Mouse (Mus musculus): Measurements from ENCODE around the gene Schip1.

Schip1 gene

DNA sequence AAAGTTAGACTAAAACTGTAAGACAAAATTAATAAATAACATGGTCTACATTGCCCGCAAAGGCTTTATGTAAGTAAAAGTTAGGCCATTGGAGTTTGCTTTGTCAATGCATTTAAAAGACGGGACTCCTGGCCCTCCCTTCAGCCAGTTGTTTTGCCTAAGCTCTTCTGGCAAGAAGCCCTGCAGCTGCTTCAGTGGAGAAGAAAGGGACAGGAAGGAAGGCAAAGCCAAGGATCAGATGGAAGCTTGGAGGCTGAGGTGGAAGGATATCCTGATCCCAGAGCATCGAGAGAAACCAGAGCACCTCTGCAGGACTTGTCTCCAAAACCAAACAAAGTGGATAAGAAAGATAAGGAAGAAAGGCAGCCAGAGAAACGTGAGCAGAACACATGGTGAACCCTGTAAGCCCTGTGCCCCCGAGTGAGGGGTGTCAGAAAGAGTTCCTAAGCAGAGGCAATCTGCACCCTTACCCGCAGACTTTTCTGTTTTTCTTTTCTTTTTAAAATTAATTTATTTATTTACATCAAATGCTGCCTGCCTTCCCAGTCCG is 442.2 kb downstream of the Schip1 start:
- DNase-seq (ENCODE audit: extremely low spot score) = no peak

GRCm38 (mm10) chr3:68508629-68509028 is 444.0 kb downstream of the Schip1 start:
- no peak for DNase-seq (ENCODE audit: extremely low spot score)

- DNase-seq (ENCODE audit: extremely low spot score) = no peak
Observed at GRCm38 (mm10) chr3:68510872-68511271, 446.3 kb downstream of the Schip1 start.

DNA sequence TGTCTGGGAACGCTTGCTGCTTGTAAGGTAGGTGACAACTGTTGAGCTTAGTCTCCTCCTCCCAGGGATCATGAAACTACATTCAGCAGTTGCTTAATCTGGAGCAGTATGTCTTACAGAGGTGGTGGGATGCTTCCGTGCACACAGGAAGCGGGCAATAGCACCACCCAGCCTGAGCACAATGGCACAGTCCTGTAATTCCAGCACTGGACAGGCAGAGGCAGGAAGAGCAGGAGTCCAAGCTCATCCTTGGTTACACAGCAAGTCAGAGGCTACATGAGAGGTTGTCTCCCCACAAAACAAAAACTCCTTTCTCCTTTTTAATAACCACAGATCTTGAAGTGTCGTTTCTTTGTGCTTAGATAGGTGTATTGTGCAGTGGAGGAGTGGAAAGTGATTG is 447.1 kb downstream of the Schip1 start:
- no peak for DNase-seq (ENCODE audit: extremely low spot score)

- no peak for DNase-seq (ENCODE audit: extremely low spot score)
Observed at GRCm38 (mm10) chr3:68512327-68512726, 447.7 kb downstream of the Schip1 start.

- DNase-seq (ENCODE audit: extremely low spot score) = no peak
Observed at GRCm38 (mm10) chr3:68513340-68514119, 448.9 kb downstream of the Schip1 start.

DNA sequence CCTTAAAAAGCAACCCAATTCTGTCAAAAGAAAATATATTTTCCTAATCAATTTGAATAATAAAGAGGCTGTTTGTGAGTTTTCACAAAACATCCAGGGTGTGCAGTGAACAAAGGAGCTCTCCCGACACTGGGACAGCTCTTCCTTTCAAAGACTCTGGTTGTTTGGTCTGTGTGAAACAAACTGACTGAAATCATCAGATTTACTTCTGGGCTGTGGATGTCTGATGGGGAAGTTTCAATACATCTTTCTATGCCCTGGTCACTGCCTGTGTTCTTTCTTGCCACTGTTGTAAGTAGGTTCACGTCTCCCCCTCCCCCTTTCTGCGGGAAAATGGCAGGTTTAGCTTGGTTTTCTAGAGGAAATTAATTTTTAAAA is 449.5 kb downstream of the Schip1 start:
- DNase-seq (ENCODE audit: extremely low spot score) = no peak

GRCm38 (mm10) chr3:68514717-68515116 is 450.1 kb downstream of the Schip1 start:
- DNase-seq (ENCODE audit: extremely low spot score) = no peak

- DNase-seq (ENCODE audit: extremely low spot score) = no peak
Observed at GRCm38 (mm10) chr3:68516393-68517081, 451.9 kb downstream of the Schip1 start.

DNA sequence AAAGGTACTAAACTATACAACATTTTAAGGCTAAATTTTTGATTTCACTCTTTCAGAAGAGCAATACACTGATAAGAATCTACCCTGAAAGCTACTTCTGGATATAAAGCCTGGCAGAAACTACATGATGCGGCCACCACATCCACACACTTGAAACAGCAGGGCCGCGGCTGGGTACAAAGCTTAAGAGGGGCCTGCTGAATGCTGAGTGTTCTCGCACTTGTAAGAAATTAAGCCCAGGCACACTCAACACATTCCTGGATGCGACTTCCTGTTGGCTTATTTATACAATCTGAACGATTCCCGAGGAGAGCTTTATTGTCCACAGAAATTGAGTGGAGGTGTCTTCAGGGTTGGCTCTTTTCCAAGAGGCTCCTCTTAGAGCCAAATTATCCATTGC is 452.6 kb downstream of the Schip1 start:
- no peak for DNase-seq (ENCODE audit: extremely low spot score)

DNA sequence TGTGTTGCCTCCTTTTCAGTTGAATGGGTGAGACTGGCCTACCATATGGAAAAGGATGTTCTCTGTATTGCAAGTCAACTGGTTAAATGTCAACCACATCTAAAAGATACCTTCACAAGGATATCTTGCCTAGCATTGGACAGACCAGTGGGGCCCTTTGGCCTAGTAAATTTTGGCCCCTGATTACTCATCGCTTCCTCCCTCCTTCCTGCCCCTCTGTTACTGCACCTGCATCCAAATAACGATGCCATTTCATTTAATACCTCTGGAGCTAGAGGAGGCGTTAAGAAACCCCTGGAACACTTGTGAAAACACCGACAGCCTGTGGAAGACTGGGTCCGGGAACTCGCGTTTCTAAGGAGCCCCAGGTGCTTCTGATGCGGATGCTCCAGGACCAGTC is 453.4 kb downstream of the Schip1 start:
- DNase-seq (ENCODE audit: extremely low spot score) = no peak

DNA sequence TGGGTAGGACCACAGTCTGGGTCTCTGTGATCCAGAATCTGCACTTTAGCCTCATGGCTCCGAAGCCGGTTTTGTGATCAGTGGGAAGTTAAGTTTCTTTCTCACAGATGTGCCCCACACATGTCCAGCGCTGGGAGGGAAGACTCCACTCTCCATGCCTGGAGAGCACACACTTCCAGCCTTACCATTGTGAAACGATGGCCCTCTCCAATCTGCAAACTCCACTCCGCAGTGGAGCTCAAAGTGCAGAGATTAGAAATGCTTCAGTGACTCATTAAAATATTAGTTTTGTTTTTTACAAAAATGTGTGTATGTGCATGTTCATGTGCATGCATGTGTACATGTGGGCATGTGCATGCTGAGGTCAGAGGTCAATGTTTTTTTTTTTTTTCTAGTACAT is 454.0 kb downstream of the Schip1 start:
- no peak for DNase-seq (ENCODE audit: extremely low spot score)

- no peak for DNase-seq (ENCODE audit: extremely low spot score)
Observed at GRCm38 (mm10) chr3:68525361-68525878, 460.8 kb downstream of the Schip1 start.

GRCm38 (mm10) chr3:68526416-68526815 is 461.8 kb downstream of the Schip1 start:
- no peak for DNase-seq (ENCODE audit: extremely low spot score)

DNA sequence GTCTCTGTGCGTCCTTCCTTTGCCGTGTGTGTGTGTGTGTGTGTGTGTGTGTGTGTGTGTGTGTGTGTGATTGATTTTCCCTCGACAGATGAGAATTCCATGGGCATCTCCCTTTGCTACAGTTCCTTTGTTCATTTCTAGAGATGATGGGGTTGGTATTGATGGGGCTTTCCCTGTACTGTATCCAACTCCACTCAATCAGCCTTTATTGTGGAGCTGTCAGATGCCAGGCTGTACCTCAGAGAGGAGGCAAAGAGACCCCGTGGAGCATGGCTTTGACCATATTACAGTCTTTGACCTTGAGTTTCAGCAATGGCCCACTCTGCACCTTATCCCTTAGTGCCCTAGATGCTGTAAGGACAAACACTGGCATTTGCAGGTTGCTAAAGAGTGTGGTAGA is 462.6 kb downstream of the Schip1 start:
- DNase-seq (ENCODE audit: extremely low spot score) = no peak

DNA sequence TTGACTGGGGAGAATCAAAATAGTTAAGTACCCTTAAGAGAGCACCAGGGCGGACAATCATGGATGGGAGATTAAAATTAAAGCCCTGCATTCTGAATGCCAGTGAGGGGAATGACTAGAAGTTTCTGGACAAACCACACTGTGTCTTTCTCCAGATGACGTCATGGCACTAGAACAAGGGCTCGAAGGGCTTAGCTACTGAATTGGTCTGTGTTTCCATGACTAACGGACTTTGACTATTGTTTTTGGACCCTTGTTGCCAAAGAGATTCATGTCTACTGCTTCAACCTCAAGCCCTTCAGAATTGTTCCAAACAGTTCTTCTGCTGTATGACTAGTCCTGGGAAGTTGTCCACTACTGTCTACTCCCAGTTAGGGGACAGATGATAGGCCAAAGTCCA is 467.3 kb downstream of the Schip1 start:
- DNase-seq (ENCODE audit: extremely low spot score) = no peak

- no peak for DNase-seq (ENCODE audit: extremely low spot score)
Observed at GRCm38 (mm10) chr3:68534571-68535051, 470.0 kb downstream of the Schip1 start.

DNA sequence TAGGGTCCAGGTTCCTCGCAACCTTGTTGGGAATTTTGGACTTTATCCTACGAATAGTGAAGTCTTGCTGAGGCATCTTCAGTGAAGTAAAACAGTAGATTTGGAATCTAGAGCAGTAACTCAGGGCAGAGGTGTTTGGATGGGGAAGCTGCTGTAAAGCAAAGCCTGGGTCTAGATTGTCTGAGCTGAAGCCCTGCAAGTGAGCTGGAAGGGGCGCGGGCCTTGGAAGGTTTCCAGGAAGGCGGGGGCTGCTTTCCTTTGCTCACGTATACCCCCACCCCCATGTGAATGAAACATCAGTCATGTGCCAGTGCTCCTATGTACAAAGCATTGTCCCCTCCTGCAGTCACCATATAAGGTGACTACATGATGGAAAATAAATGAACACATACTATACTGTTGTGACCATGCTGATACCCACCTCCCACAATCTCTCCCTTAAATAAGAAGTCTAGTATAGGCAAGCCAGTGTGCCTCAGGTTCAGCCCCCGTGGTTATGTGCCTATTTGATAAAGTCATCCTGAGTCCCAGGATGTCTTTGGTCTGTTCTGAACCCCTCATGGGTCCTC is 470.6 kb downstream of the Schip1 start:
- DNase-seq (ENCODE audit: extremely low spot score) = no peak

GRCm38 (mm10) chr3:68536071-68536470 is 471.5 kb downstream of the Schip1 start:
- DNase-seq (ENCODE audit: extremely low spot score) = no peak

DNA sequence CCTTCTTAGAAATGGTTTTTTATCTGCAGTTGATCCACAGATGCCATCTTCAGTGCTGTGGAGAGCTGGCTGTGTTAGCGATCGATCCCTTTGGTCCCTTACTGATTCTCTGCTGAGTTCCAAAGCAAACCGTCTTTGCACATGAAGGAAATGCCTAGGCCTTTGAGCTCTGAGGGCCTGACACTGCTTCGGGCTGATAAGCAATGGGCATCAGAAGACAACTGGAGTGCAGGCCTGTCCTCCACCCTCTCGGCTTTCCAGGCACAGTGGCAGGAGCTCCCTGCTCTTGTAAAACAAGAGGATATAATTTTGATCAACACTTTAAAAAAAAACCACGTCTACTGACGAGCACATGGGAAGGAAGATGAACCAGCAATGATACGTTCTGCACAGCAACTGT is 477.1 kb downstream of the Schip1 start:
- DNase-seq (ENCODE audit: extremely low spot score) = no peak

DNA sequence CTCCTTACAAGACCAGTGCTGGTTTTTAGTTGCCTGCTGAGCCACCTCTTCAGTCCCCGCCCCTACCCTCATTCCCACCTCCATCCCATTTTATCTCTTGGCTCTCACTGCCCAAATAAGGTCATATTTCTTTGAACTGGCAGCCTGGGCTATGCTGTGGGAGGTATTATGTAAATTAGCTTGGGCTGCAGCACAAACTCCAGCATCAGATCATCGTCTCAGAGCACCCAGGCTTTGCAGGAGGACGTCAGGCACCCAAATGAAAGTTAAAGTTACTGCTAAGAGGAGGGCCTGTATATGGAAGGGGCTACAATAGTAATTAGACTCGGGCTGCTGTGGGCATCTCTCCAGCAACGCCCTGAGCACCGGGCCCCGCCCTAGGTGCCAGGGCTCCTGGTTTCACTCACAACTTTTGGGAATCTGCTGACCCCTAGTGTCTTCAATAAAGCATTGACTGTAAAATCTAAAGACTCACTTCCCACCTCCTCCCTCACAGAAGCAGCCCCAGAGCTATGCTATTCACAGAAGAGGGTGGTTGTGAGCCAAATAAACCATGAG is 478.4 kb downstream of the Schip1 start:
- peak; percentile 72 for DNase-seq (ENCODE audit: extremely low spot score)

DNA sequence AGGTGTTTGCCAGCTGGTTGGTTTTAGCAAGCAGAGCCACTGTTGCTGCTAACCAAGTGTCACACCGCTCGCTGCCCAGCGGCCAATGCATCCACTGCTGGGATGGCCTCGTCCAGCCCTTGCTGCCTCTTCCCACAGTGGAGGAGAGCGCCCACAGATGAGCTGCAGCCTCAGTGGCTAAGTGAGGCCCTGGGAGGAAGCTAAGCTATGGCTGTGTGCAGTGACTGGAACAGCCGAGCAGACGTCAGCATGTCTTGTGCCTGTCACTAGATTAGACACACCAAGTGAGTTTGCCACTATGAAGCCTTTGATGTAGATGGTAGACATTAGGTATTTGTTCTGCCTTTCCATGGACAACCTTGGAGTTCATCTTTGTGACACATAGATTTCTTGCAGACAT is 480.2 kb downstream of the Schip1 start:
- no peak for DNase-seq (ENCODE audit: extremely low spot score)

All from embryo, embryonic 9.5 days (tissue).